Mouse (Mus musculus) heart, postnatal 0 days (tissue): ENCODE measurements around the gene Tmem135.

Experiments used
- CTCF ChIP-seq: IDR thresholded peaks from 2 replicates; pipeline ENCODE4 v1.5.1; 2016; ENCODE audit warnings: antibody characterized with exemption, control low read depth, low read depth
- EP300 ChIP-seq: IDR thresholded peaks from 2 replicates; pipeline ENCODE4 v1.6.1; 2016; ENCODE audit warnings: antibody characterized with exemption, low read depth

- TF ChIP-seq EP300 (no peak), CTCF (no peak)
These were observed 77.8 kb downstream of the Tmem135 start for GRCm38 (mm10) chr7:89326202-89326601.
